Mouse (Mus musculus): ENCODE measurements around the gene Fcer1g. TPM values are rescaled to one million over a fixed set of nuclear protein-coding genes. Genes with fewer than 3 reads are reported as not detected.
A peak's percentile ranks its signal among the peaks of the same experiment; 100 is the strongest.

Gene Fcer1g
- polyA plus RNA-seq, 2 experiments, result 49.7 to 91.4 TPM

GRCm38 (mm10) chr1:171263666-171264461, 29.7 kb upstream of the Fcer1g start:
- no peaks in the 10 kb centered on the region for H3K27me3 ChIP-seq (ENCODE audit: control insufficient read depth, insufficient read depth, low read length)
- H3K4me3 ChIP-seq (replicated peaks; ENCODE audit: low read length), result no peak overlapping the region
- ATAC-seq (ENCODE audit: low FRiP score, low read depth) (no peak), DNase-seq (ENCODE audit: low spot score) (peak; percentile 51)
- peaks cover 17% of the 10 kb centered on the region for H3K4me1 ChIP-seq (ENCODE audit: control insufficient read depth, insufficient read depth, low read length)
- H3K4me2 ChIP-seq (replicated peaks; ENCODE audit: low read depth, low read length, severe bottlenecking), result peak overlapping the region; percentile 49
- H3K9ac ChIP-seq (ENCODE audit: low read depth, low read length, severe bottlenecking), result no peak overlapping the region
- H3K9me3 ChIP-seq (ENCODE audit: control insufficient read depth, low read length), result no peaks in the 10 kb centered on the region
- H3K36me3 ChIP-seq (ENCODE audit: control insufficient read depth, insufficient read depth, low read length), result peaks cover 11% of the 10 kb centered on the region
- 73% methylated on average over 3 of the region's 3 CpGs for WGBS
- TF ChIP-seq POLR2A (IDR thresholded peaks at IDR 0.05; ENCODE audit: borderline replicate concordance, extremely low read depth, insufficient read depth, insufficient read length), result no peak
- peak overlapping the region; percentile 52 for H3K27ac ChIP-seq (replicated peaks; ENCODE audit: low read depth, low read length)

GRCm38 (mm10) chr1:171263185-171263611, 29.0 kb upstream of the Fcer1g start:
- Histone ChIP-seq H3K4me3 (replicated peaks; ENCODE audit: low read length) (no peak overlapping the region; the same call in 1 of the 2 replicates), H3K36me3 (ENCODE audit: control insufficient read depth, insufficient read depth, low read length) (peaks cover 15% of the 10 kb centered on the region), H3K9ac (ENCODE audit: low read depth, low read length, severe bottlenecking) (peak overlapping the region; percentile 41; the same call in 1 of the 2 replicates), H3K27ac (replicated peaks; ENCODE audit: low read depth, low read length) (peak overlapping the region; percentile 52), H3K27me3 (ENCODE audit: control insufficient read depth, insufficient read depth, low read length) (no peaks in the 10 kb centered on the region), H3K9me3 (ENCODE audit: control insufficient read depth, low read length) (no peaks in the 10 kb centered on the region), H3K4me1 (ENCODE audit: control insufficient read depth, insufficient read depth, low read length) (peaks cover 17% of the 10 kb centered on the region), H3K4me2 (replicated peaks; ENCODE audit: low read depth, low read length, severe bottlenecking) (peak overlapping the region; percentile 49)
- DNase-seq (ENCODE audit: low spot score) (peak; percentile 89), ATAC-seq (ENCODE audit: low FRiP score, low read depth) (peak; percentile 92)
- 0% methylated on average over 2 of the region's 2 CpGs for whole genome bisulfite sequencing
- TF ChIP-seq POLR2A (IDR thresholded peaks at IDR 0.05; ENCODE audit: borderline replicate concordance, extremely low read depth, insufficient read depth, insufficient read length), result no peak

- WGBS, result 3% methylated on average over 7 of the region's 8 CpGs
- H3K36me3 ChIP-seq (ENCODE audit: control insufficient read depth, insufficient read depth, low read length), result peaks cover 19% of the 10 kb centered on the region
- no peak for TF ChIP-seq POLR2A (IDR thresholded peaks at IDR 0.05; ENCODE audit: borderline replicate concordance, extremely low read depth, insufficient read depth, insufficient read length)
- H3K9ac ChIP-seq (ENCODE audit: low read depth, low read length, severe bottlenecking), result peak overlapping the region; percentile 41
- H3K4me1 ChIP-seq (ENCODE audit: control insufficient read depth, insufficient read depth, low read length), result peaks cover 17% of the 10 kb centered on the region
- DNase-seq (ENCODE audit: low spot score) (peak; percentile 95), ATAC-seq (ENCODE audit: low FRiP score, low read depth) (peak; percentile 84)
- no peaks in the 10 kb centered on the region for H3K27me3 ChIP-seq (ENCODE audit: control insufficient read depth, insufficient read depth, low read length)
- H3K4me2 ChIP-seq (replicated peaks; ENCODE audit: low read depth, low read length, severe bottlenecking), result peak overlapping the region; percentile 49
- H3K27ac ChIP-seq (replicated peaks; ENCODE audit: low read depth, low read length), result peak overlapping the region; percentile 86
- H3K9me3 ChIP-seq (ENCODE audit: control insufficient read depth, low read length), result no peaks in the 10 kb centered on the region
- H3K4me3 ChIP-seq (replicated peaks; ENCODE audit: low read length), result peak overlapping the region; percentile 22
Observed at GRCm38 (mm10) chr1:171262594-171263130, 28.5 kb upstream of the Fcer1g start.

GRCm38 (mm10) chr1:171260316-171260715, 26.2 kb upstream of the Fcer1g start:
- Histone ChIP-seq H3K36me3 (ENCODE audit: control insufficient read depth, insufficient read depth, low read length) (peaks cover 36% of the 10 kb centered on the region), H3K4me1 (ENCODE audit: control insufficient read depth, insufficient read depth, low read length) (peaks cover 17% of the 10 kb centered on the region), H3K27ac (replicated peaks; ENCODE audit: low read depth, low read length) (no peak overlapping the region), H3K4me2 (replicated peaks; ENCODE audit: low read depth, low read length, severe bottlenecking) (no peak overlapping the region), H3K9ac (ENCODE audit: low read depth, low read length, severe bottlenecking) (no peak overlapping the region), H3K27me3 (ENCODE audit: control insufficient read depth, insufficient read depth, low read length) (no peaks in the 10 kb centered on the region), H3K4me3 (replicated peaks; ENCODE audit: low read length) (no peak overlapping the region), H3K9me3 (ENCODE audit: control insufficient read depth, low read length) (no peaks in the 10 kb centered on the region)
- DNase-seq (ENCODE audit: low spot score), result no peak
- WGBS, result 71% methylated on average over 3 of the region's 3 CpGs
- TF ChIP-seq POLR2A (IDR thresholded peaks at IDR 0.05; ENCODE audit: borderline replicate concordance, extremely low read depth, insufficient read depth, insufficient read length), result no peak
- ATAC-seq (ENCODE audit: low FRiP score, low read depth), result no peak

- ATAC-seq (ENCODE audit: low FRiP score, low read depth), result no peak
Observed at GRCm38 (mm10) chr1:171258921-171259320, 24.8 kb upstream of the Fcer1g start.

More at GRCm38 (mm10) chr1:171258921-171259320, 24.8 kb upstream of the Fcer1g start:
- peaks cover 40% of the 10 kb centered on the region for H3K36me3 ChIP-seq (ENCODE audit: control insufficient read depth, insufficient read depth, low read length)
- 71% methylated on average over 17 of the region's 17 CpGs for WGBS
- H3K4me3 ChIP-seq (replicated peaks; ENCODE audit: low read length), result no peak overlapping the region
- H3K27ac ChIP-seq (replicated peaks; ENCODE audit: low read depth, low read length), result no peak overlapping the region
- no peaks in the 10 kb centered on the region for H3K9me3 ChIP-seq (ENCODE audit: control insufficient read depth, low read length)
- peaks cover 17% of the 10 kb centered on the region for H3K4me1 ChIP-seq (ENCODE audit: control insufficient read depth, insufficient read depth, low read length)
- TF ChIP-seq POLR2A (IDR thresholded peaks at IDR 0.05; ENCODE audit: borderline replicate concordance, extremely low read depth, insufficient read depth, insufficient read length), result no peak
- H3K4me2 ChIP-seq (replicated peaks; ENCODE audit: low read depth, low read length, severe bottlenecking), result no peak overlapping the region
- no peak overlapping the region for H3K9ac ChIP-seq (ENCODE audit: low read depth, low read length, severe bottlenecking)
- H3K27me3 ChIP-seq (ENCODE audit: control insufficient read depth, insufficient read depth, low read length), result no peaks in the 10 kb centered on the region
- DNase-seq (ENCODE audit: low spot score), result no peak
